Mouse (Mus musculus): Measurements from ENCODE around the gene Dlg1.

DNA sequence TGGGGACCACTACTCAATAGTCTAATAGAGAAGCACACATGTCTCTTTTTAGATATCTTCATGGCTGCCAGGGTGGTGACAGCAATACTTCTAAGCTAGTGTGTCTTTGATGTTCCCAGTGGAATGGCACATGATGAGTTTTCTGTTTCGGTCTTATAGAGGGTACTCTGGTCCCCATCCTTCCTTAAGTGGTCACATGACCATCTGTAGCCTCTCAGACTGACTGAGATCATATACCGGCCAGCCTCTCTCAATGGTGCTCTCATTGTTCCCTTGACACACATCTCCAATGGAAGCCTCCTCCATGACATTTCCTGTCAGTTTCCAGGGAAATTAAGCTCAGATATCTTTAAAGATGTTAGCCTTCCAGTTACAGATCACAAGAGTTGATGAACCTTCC lies 46.9 kb upstream of the Dlg1 start:
- TF ChIP-seq CTCF (IDR thresholded peaks at IDR 0.05; ENCODE audit: low read depth, low read length) (no peak), TAL1 (conservative IDR thresholded peaks at IDR 0.05; ENCODE audit: low read depth, low read length) (no peak), GATA2 (IDR thresholded peaks at IDR 0.05; ENCODE audit: borderline replicate concordance, low read depth, low read length) (no peak), GATA1 (IDR thresholded peaks at IDR 0.05; ENCODE audit: borderline replicate concordance, low read length) (no peak), POLR2AphosphoS5 (IDR thresholded peaks at IDR 0.05; ENCODE audit: insufficient replicate concordance, low read depth, low read length) (no peak)
